Mouse (Mus musculus) C2C12 (cell line): ENCODE data around the gene Cdh4.

Source experiments
- CEBPB ChIP-seq: IDR thresholded peaks from one replicate; pipeline ENCODE4 v1.6.1; 2011; ENCODE audit warnings: low read depth, mild to moderate bottlenecking, control low read depth, moderate library complexity
- CTCF ChIP-seq: IDR thresholded peaks from one replicate; pipeline ENCODE4 v1.5.1; 2011; ENCODE audit not compliant: control insufficient read depth, insufficient read depth, insufficient read length
- MAX ChIP-seq: IDR thresholded peaks from one replicate; pipeline ENCODE4 v1.6.1; 2011; ENCODE audit warnings: mild to moderate bottlenecking, control low read depth
- MYOD1 ChIP-seq: IDR thresholded peaks from one replicate; pipeline ENCODE4 v1.6.1; 2011; ENCODE audit warnings: low read depth; ENCODE audit not compliant: control insufficient read depth, insufficient read length

GRCm38 (mm10) chr2:179709111-179709510 lies 266.9 kb downstream of the Cdh4 start:
- TF ChIP-seq CTCF (no peak), MAX (no peak), MYOD1 (no peak), CEBPB (no peak)
